Mouse (Mus musculus) frontal cortex, postnatal 25 days (tissue): ENCODE measurements around the gene Ppm1h.

Experiments
- DNase-seq, 2 experiments: peaks; one replicate each; pipeline ENCODE4 v3.0.0; 2022; ENCODE audit warnings: low spot score in 2 of 2

The Ppm1h gene

DNA sequence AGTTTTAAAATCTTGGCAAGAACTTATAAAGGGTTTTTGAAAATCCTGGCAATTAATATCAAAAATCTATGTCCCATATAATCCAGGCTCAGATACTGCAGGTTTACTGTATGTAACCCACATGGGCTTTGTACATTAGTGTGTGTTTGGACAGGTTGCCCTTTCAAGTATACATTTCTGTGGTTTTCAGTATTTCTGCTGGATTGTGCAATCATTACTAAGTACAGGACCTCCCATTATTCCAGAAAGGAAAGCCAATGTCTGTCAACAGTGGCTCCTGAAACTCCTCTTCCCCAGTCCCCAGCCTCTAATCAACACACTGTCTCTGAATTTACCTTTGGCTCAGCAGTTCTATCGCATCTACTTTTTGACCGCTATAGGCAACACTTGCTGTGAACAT lies 66.4 kb downstream of the Ppm1h start:
- DNase-seq, result no peak

DNA sequence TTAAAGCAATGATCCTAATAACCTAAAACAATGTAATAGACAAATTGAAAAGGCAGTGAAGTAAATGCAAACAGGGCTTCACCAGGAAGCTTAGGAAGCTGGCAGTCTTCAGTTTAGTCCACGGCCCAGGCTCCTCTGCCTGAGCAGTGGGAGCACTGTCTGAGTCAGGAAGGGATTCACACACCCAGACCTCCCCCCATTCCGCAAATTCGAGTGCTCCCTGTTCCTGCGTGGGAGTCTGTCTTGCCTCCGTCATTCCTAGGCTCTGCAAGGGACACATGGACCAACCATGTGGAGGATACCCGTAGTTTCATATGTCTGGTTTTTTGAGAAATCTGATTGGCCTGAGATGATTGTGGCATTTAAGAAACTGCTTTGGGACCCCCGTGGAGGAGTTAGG lies 67.6 kb downstream of the Ppm1h start:
- no peak for DNase-seq

DNA sequence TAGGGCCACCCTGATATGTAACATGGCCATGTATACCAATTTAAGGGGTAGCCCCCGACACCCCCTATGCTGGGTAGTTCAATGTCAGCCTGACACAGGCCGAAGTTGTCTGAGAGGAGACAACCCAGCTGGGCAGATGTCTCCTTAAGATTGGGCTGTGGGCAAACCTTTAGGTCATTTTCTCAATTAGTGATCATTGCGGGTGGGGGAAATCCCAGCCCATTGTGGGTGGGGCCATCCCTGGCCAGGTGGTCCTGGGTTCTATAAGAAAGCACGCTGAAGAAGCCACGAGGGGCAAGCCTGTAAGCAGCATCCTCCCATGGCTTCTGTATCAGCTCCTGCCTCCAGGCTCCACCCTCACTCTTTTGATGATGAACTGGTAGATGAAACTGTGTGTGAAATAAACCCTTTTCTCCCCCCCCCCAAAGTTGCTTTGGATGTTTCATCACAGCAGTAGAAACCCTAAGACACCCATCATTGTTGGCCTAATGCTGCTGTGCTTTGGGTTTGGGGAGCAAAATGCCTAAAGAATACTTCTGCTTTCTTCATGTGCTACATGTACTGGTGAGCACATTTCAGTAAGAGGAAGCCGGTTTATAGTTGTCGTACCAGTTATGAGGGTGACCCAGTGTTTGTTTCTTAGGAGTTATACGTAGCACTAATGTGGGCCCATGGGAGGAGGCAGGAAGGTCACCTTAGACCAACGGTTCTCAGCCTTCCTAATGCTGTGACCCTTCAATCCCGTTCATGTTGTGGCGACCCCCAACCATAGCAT lies 68.8 kb downstream of the Ppm1h start:
- no peak for DNase-seq

DNA sequence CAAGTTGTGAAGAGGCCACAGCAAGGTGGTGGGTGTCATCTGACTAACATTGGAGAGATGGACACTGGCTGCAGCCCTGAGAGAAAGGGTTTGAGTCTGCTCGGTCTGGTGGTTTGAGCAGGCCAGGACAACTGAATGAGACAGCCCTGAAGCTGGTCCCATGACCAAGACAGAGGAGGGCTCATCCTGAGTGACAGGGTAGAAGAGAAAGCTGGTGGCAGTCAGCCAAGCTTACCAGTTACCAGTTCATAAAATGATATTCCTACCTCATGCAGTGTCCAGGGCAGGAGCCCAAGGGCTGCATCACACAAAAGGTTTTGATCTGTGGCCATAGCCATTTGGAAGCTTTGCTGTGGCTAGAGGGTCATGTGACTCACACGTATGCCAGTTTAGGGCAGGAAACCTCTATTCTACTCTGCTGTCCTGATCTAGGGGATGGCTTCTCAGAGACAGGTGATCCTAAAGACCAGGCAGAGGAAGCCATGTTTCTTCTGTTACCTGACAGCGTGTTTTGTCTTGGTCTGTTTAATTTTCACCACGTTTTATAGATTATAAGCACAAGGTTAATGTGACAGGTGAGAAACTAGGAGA lies 69.9 kb downstream of the Ppm1h start:
- no peak for DNase-seq

DNA sequence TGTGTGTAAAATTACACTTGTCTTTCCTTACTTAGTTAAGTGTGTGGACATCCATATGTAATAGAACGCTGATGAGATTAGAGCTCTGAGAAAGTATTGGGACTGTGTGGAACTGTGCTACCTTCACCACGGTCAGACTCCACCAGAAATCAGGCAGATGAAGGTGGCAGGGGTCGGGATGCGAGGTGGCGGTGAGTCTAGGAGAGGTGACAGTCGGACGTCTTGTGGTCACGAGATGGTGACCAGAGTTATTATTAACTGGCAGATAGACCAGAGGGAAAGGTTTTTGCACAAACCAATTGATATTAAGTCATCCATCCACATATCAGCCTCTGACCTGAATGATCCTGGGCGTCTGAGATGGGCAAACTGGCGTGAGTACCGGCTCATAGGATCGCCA lies 70.5 kb downstream of the Ppm1h start:
- DNase-seq, result no peak

DNA sequence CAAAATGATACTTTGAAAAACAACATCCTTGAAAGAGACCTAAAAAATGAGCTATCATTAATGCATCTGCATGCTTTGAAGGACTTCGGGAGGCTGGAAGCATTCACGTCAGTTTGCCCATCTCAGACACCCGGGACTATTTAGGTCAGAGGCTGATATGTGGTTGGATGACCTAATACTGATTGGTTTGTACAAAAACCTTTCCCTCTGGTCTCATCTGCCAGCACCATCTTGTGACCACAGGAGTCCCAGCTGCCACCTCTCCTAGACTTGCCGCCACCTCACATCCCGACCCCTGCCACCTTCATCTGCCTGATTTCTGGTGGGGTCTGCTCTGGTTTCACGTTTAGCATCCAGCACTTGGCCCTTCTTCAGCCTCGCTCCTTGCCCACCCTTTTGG lies 71.3 kb downstream of the Ppm1h start:
- no peak for DNase-seq

DNA sequence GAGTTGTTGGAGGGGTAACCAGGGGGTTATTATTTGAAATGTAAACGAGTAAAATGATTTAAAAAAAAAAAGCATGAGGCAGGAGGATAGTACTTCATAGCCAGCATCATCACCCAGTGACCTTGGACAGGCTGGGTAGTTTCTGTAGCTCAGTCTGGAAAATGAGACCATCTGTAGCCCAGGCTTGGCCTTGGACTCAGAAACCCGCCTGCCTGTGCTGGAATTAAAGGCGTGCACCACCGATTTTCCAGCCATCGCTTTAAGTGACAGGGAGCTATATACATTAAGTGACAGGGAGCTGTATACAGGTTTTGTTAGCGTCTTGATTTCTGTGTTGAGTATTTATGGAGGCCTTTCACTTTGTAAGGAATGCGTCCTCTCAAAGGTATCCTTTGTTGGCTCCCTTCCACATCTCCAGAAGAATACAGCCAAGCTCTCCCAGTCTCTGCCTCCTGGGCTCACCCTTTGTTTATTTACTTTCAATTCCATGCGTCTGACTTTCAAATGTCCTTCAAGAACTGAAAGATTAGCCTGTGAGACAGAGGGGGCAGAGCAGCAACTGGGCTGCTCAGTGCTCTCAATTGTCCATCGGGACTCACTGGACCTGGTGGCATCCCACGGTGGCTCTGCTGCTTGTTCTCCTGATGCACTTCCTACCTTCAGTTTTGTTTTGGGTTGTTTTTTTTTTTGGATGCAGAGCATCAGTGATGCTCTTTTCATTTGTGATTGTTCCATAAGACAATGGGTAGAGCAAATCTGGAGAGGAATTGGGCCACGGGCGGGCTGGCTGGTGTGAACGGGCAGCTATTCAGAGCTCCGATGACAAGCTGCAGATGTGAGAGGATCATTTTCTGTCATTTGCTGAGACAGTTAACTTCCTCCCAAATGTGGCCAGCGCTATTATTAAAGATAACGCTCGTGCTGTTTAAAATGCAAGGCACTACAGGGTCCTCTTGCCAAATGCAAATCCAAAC lies 74.7 kb downstream of the Ppm1h start:
- DNase-seq, result no peak

DNA sequence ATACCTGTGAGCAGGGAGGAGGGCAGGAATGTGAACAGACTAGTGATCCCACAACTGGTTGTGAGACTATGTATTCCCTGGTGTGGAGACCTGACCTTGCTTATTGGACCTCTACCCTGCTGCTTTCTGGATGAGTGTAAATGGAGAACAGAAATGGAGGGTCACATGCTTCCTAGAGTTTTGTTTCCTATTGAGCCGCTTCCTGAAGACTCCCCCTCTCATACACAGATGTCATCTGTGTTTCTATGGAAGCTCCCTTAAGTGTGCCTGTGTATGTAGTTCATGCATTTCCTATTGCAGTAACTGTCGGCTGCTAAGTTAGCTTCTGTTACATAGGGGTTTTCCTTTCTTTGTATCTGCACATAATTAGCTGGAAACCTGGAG lies 75.4 kb downstream of the Ppm1h start:
- DNase-seq, result no peak

DNA sequence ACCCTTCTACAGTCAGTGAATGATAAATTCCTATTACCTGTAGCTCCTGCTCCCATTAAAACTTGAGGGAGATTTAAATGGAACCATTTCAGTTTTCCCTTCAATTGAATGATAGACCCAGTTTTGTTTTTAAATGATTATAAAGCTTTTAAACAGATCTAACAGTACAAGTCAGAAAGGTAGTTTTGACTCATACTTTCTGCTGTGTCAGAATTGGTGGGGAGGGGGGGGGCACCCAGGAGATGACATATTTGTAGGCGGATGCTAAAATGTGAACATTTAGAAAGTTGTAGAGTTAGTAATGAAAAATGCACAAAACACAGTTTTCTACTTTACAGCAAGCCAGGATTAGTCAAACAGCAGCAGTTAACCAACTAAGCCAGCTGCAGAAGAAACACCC lies 76.4 kb downstream of the Ppm1h start:
- DNase-seq, result no peak

DNA sequence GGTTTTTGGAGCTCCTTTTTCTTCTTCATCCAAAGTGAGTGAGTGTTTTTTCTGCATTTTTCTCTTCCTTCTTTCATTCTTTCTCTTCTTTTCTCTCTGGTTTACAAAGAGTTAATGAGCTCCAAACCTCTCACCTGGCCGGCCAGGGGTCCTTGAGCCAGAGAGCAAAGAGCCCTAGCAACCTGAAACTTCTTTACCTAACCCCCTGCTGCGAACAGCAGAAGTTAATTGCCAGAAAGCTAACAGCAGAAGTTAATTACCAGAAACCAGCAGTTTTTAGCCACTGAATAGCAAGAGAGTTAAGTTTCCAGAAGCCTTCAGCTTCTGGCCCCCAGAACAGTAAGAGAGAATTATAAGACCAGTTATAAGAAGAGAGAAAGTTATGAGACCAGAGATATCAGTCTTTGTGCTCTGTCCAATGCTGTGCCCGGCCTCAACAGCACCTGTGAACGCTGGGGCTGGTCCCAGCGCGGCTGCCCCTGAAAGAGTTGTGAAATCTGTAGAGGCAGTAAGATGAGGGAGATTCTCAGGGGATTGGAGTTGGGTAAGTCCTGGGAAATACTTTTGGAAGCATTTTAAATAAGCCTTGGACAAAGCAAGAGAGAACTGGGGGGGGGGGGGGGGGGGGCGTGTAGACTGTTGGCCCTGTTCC lies 78.4 kb downstream of the Ppm1h start:
- DNase-seq, result no peak

DNA sequence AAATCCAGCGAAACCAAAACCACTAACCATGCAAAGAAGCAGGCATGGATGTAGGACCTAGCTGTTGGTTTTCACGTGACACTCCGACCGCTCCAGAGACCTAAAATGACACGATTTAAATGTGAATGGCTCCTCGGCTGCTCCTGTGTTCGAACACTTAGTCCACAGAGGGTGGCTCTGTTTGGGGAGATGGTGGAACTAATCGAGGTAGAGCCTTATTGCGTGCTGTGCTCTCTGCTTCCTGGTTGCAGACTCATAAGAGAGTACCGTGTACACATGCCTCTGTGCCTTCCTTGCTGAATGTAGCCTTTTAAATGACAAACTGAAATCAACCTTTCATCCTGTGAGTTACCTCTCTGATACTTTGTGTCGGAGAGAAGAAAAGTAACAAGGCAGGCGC lies 79.2 kb downstream of the Ppm1h start:
- no peak for DNase-seq

DNA sequence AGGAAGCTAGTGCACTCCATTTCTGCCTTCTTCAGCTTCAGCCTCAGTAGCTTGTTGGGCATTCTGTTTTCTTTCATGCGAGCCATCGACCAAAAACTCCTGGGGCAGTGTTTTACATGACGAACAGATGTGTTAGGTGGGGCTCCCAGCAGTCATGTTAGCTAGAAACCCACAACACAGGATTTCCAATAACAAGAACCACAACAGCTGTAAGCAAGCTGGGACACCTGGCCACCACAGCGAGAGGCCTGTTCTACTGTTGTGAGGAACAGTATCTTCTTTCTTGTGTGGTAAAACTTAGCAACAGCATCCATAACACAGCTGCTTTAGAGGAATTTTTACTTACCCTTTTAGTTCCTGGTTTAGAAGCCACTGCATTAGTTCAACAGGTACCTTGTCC lies 79.8 kb downstream of the Ppm1h start:
- DNase-seq, result no peak

DNA sequence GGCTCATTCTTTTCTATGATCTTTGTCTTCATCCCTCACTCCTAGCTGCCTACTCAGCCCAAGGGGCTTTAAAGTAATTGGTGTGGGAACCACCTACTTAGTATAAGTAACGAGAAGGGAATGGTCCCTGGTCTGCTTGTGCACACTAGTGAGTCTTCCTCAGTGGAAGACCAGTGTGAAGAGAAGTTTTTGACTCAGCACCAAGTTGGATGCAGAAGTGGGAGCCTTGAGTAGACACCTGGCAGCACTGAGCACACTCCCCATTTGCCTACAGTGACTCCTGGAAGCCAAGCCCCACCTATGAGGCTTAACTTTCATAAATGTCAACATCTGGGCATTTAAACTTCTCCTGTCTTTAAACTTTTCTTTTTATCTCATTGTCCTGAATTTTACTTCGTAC lies 81.2 kb downstream of the Ppm1h start:
- no peak for DNase-seq

DNA sequence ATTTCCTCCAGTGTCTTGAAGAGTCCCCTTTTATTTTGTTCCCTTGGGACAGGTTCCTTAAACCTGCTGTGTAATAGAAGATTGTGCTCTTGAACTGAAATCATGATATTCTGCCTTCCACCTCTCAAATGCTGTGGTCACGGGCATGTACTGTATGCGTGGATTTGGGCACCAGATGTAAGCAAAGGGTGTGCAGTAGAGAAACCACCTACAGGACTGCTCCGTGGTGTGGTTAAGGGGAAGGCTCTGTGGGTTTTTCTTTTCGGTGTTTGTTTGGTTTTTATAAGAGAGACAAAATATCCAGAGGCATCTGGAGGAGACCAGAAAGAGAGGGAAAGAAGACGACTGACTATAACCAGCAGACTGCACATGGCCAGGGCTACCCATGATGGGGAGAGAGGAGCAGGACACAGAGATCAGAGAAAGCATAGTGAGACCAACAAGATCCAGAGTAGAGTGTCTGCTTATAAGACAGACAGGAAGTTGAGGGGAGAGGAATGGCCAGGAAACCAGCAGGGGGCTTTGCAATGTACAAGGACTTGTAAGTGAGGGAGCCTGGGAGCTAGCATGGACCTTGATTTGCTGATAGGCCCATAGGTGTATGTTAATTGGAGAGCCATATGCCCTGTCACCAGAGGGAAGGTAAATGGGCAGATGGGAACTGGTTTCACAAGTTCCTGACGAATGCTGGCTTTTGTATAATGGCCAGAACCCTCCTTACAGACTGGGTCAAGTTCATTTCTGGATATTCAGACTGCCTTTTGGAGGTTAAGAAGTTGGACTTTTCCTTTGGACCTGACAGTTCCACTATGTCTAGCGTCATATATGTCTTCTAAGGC lies 82.1 kb downstream of the Ppm1h start:
- no peak for DNase-seq

DNA sequence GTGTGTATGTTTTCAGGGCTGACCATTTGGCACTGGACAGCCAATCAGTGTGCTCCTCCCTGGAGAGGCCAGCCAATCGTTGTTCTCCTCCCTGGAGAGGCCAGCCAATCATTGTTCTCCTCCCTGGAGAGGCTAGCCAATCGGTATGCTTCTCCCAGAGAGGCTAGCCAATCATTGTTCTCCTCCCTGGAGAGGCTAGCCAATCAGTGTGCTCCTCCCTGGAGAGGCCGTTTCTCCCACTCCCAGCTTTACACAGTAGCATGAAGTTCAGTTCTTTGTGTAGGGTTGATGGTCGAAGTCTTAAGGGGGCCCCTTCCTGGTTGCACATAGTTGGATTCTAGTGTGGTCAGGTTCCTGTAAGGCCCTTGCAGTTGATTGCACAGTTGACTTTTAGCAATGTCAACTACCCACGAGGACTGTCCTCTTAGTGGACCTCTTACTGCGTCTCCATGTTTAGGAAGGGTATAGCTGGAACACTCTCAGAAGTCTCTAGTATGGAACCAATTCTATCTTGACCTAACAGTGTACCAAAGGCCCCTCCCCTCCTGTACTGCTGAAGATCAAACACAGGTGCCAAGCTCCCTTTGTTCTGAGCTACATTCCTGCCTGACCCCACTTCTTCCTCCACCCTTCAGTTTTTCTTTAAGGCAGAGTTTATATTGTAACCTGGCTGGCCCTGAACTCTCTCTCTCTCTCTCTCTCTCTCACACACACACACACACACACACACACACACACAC lies 84.4 kb downstream of the Ppm1h start:
- DNase-seq, result no peak

DNA sequence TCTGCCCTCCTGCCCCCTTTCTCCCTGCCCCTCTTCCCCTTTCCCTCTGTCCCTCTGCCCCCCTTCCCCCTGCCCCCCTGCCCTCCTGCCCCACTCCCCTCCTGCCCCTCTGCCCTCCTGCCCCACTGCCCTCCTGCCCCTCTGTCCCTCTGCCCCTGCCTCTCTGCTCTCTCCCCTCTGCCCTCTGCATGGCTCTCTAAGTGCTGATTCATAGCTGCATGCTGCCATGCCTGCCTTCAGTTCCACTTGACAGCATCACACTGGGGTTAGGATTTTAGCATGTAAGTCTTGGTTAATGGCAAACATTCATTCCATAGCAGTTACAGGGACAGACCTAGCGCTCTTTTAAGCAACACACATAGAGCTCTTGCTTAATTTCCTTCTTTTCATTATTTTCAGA lies 85.0 kb downstream of the Ppm1h start:
- DNase-seq, result no peak

DNA sequence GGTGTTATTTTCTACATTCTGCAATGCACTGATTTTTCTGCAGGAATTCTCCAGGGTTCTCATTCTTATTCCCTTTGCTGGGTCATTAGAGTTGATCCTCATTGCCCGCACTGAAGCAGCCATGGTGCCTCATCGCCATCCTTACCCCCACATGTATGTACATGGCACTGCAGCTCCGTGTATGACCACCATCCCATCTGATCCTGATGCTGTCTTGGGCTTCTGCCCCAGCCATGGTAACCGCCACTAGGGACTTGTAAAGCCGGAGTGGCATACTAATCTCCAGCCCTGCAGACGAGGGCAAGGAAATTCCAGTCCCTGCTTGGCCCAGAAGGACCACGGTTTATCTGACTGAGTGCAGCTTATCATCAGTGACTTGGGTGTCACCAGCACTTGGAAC lies 86.1 kb downstream of the Ppm1h start:
- DNase-seq, result no peak

DNA sequence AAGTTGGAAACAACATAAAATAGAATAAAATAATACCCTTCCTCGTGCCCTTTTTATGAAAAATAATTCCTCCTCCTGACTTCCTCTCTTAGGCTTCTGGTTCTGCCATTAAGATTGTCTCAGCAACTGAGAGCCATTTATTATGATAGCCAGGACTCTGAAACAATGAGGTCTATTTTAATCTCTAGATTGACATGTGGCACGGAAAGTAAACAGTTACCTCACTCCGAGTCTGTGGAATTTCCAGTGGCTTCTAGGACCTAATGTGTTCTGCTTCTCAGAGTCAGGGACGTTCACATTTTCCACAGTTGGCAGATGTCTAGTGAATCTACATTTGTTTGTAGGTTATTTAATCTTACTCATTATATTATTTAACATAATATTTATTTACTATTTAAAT lies 87.0 kb downstream of the Ppm1h start:
- no peak for DNase-seq

DNA sequence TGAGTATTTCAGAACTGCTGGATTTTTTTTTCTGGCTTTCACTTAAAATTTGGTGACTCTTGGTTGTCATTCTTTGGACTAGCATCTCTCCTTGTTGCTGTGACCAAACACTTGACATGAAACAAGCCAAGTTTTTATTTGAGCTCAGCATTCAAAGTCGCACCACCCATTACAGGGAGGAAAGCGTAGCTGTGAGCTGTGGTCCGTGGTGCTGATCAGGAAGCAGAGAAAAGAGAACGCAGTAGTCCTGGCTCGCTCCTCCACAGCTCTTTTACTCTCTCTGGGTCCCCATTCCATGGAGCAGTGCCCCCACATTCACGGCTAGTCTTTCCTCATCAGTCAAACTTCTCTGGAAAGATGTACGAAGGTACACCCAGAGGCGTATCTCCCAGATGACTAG lies 87.4 kb downstream of the Ppm1h start:
- no peak for DNase-seq

DNA sequence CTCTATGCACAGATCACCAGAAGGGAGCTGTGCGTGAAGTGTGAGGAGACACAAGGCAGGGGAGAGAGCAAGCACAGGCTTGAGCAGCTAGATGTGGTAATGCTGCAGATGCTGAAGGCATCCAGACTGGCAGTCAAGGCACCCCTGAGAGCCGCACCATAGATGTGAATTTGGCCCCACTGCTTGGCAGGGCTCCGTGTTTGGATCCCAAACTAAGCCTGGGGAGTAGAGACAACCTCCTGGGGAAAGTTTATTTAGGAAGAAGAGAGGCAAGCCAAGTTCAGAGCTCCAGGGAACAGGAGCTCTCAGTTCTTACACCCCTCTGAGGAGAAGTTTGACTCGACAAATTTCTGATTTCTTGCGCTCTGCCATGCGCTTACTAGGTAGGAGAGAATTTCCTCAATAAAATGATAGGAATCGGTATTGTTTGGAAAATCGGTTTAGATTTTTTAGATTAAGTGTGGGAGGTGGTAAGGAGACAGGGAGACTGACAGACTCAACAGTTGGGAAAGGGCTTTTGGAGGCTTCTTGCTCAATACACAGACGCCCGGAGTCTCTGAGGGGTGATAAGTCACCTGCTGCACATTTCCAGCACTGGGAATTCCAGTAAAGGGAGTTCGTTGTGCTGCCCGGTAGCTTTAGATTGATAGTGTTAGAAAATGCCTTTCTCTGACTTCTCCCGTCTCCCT lies 89.8 kb downstream of the Ppm1h start:
- no peak for DNase-seq
